7 mouse cellular contexts compared by ENCODE assay signal in the genomic region with DNA sequence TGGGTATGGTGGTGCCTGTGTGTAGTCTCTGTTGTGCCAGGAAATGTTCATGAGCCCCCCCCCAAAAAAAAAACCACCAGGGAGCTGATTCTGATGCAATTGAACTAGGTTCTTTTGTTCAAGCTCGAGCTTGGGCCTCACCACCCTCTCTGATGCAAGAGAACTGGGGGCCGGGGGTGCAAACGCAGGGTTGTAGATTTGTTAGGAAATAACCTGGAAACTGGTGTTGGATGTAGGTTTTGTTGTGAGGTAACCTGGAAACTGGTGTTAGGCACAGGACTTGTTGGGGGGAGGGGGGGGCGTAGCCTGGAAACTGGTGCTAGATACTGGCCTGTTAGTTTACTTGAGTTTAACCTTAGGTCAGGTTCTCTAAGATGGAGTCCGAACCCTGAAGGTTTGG. TPM values are rescaled to one million over a fixed set of nuclear protein-coding genes. Genes with fewer than 3 reads are reported as not detected.
DNase-seq lines count a peak whose midpoint lies in the region; ATAC-seq lines count a peak whose summit lies in the region.

No protein-coding gene starts in this region.

- no peaks in the 10 kb centered on the region for H3K27me3 ChIP-seq in forebrain, embryonic 12.5 days
- no peaks in the 10 kb centered on the region for H3K27me3 ChIP-seq in liver, embryonic 13.5 days

- H3K27ac ChIP-seq in forebrain, embryonic 12.5 days = no peak overlapping the region
- H3K27ac ChIP-seq in liver, embryonic 13.5 days = peak overlapping the region; percentile 91

- H3K9me3 ChIP-seq in forebrain, embryonic 12.5 days = no peaks in the 10 kb centered on the region
- no peaks in the 10 kb centered on the region for H3K9me3 ChIP-seq in liver, embryonic 13.5 days (replicated peaks)

- WGBS in forebrain, embryonic 12.5 days = 90% methylated on average over 5 of the region's 5 CpGs
- WGBS in liver, embryonic 13.5 days (ENCODE audit: insufficient replicate concordance) = 73% methylated on average over 5 of the region's 5 CpGs

- ATAC-seq in forebrain, embryonic 12.5 days (ENCODE audit: low FRiP score) = no peak
- no peak for ATAC-seq in liver, embryonic 13.5 days (ENCODE audit: low read depth)
- ATAC-seq in erythroid progenitor cell, adult 5-6 weeks (replicated peaks; ENCODE audit: low FRiP score, poor library complexity, severe bottlenecking) = no peak
- no peak for ATAC-seq in cerebellum, adult (ENCODE audit: insufficient number of reproducible peaks, low FRiP score, low TSS enrichment)

- H3K4me3 ChIP-seq in forebrain, embryonic 12.5 days (replicated peaks) = peak overlapping the region; percentile 98; the same call in 1 of the 2 replicates
- peak overlapping the region; percentile 99 for H3K4me3 ChIP-seq in liver, embryonic 13.5 days (replicated peaks)

- peak; percentile 35 for DNase-seq in 3T3-L1 (ENCODE audit: low read depth, low spot score)
- DNase-seq in 416B (ENCODE audit: low read depth) = peak; percentile 73
- DNase-seq in liver, embryonic 13.5 days = no peak
- DNase-seq in layer of hippocampus, adult 9-10 months (ENCODE audit: low spot score) = no peak

- H3K4me1 ChIP-seq in forebrain, embryonic 12.5 days = peaks cover 15% of the 10 kb centered on the region
- peaks cover 52% of the 10 kb centered on the region for H3K4me1 ChIP-seq in liver, embryonic 13.5 days (replicated peaks)

- peak overlapping the region; percentile 71; the same call in 1 of the 2 replicates for H3K9ac ChIP-seq in forebrain, embryonic 12.5 days
- H3K9ac ChIP-seq in liver, embryonic 13.5 days = peak overlapping the region; percentile 77

- H3K4me2 ChIP-seq in forebrain, embryonic 12.5 days = peak overlapping the region; percentile 75
- H3K4me2 ChIP-seq in liver, embryonic 13.5 days = peak overlapping the region; percentile 82

- peaks cover 23% of the 10 kb centered on the region for H3K36me3 ChIP-seq in forebrain, embryonic 12.5 days (replicated peaks)
- H3K36me3 ChIP-seq in liver, embryonic 13.5 days = peaks cover 22% of the 10 kb centered on the region

RNA-seq across cellular contexts. Expression of gene Smndc1, which starts 1.4 kb away (rescaled TPM):
- polyA plus RNA-seq in forebrain, embryonic 12.5 days (2016; fragmentation: Nextera tagmentation; extraction: Ambion mirVana) = 45.4 and 49.6 TPM in 2 replicates
- 28.0 and 31.0 TPM in 2 replicates for polyA plus RNA-seq in liver, embryonic 13.5 days (2015; fragmentation: Nextera tagmentation; extraction: Ambion mirVana)
- total RNA-seq in erythroid progenitor cell, adult 5-6 weeks (2015; ENCODE audit: low replicate concordance) = 43.6 and 54.9 TPM in 2 replicates
- total RNA-seq in erythroid progenitor cell, adult 5-6 weeks (2017; ENCODE audit: low replicate concordance) = 31.5 and 32.0 TPM in 2 replicates

RNA-seq across cellular contexts. Expression of gene Gm10197, which starts 20.2 kb away (rescaled TPM):
- 1.7 TPM in 1 of 2 replicates, not detected in the other for polyA plus RNA-seq in forebrain, embryonic 12.5 days (2016; fragmentation: Nextera tagmentation; extraction: Ambion mirVana)
- polyA plus RNA-seq in liver, embryonic 13.5 days (2015; fragmentation: Nextera tagmentation; extraction: Ambion mirVana) = not detected in 2 replicates
- not detected in 2 replicates for total RNA-seq in erythroid progenitor cell, adult 5-6 weeks (2015; ENCODE audit: low replicate concordance)
- total RNA-seq in erythroid progenitor cell, adult 5-6 weeks (2017; ENCODE audit: low replicate concordance) = not detected in 2 replicates

Comparison
In these comparisons a context has a peak if more than half of its experiments do, and no peak if none do; other contexts are left out.
1. DNase-seq: peak in 3T3-L1 (single experiment) and 416B (single experiment); none in liver, embryonic 13.5 days (single experiment) and layer of hippocampus, adult 9-10 months (single experiment).